Mouse (Mus musculus): ENCODE measurements around the gene Oaz1. TPM values are rescaled to one million over a fixed set of nuclear protein-coding genes. Genes with fewer than 3 reads are reported as not detected.

The Oaz1 gene
- polyA plus RNA-seq, 1 experiment from 2014 or later = 1,606 TPM

DNA sequence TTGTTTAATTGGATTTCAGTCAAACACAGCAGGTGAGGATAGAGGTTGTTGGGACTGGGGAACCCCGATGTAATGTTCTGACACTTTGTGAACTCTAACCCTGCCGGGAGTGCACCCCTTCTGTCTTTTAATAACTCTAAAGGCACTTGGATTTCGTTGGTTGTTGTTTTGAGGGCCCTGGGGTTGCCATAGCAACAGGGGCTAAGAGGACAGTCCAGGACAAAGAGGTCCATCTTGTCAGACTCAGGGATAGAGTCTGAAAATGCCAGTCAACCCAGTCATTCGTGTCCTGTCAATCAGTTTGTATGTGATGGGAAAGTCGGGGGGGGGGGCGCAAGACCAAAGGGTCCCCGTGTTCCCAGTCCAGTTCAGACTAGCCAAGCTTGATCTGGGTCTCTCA lies 6.4 kb downstream of the Oaz1 start:
- Histone ChIP-seq H3K36me3 (ENCODE audit: control insufficient read depth, insufficient read depth, low read length) (peaks cover 23% of the 10 kb centered on the region), H3K4me2 (ENCODE audit: low read depth, low read length) (no peak overlapping the region)
- WGBS = 53% methylated on average over 6 of the region's 7 CpGs

DNA sequence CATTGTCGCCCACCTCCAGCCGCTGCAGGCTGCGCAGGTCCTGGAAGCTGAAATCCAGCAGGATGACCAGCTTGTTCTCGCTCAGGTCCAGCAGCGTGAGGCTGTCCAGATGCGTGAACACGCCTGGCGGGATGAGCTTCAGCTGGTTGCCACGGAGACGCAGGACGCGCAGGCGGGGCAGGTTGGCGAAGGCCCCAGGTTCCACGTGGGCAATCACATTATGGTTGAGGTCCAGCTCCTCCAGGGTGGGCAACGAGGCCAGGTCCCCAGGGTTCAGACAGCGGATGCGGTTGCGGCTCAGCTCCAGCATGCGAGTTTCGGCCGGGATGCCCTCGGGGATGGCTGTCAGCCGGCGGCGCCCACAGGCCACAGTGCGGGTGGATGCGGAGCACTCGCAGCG lies 9.2 kb downstream of the Oaz1 start:
- Histone ChIP-seq H3K4me3 (ENCODE audit: low read depth, low read length) (no peak overlapping the region), H3K27ac (replicated peaks; ENCODE audit: low read depth, low read length) (no peak overlapping the region), H3K27me3 (replicated peaks; ENCODE audit: control insufficient read depth, insufficient read depth, low read length) (peaks cover 25% of the 10 kb centered on the region), H3K4me2 (ENCODE audit: low read depth, low read length) (no peak overlapping the region), H3K9ac (ENCODE audit: low read depth, low read length) (no peak overlapping the region), H3K4me1 (ENCODE audit: control insufficient read depth, insufficient read depth, low read length) (no peaks in the 10 kb centered on the region), H3K9me3 (ENCODE audit: control insufficient read depth, low read length) (peaks cover 7% of the 10 kb centered on the region; the same call in 1 of the 2 replicates), H3K36me3 (ENCODE audit: control insufficient read depth, insufficient read depth, low read length) (peaks cover 1% of the 10 kb centered on the region; the same call in 1 of the 2 replicates)
- no peak for DNase-seq (ENCODE audit: low spot score)
- WGBS = 59% methylated on average over 29 of the region's 30 CpGs
- ATAC-seq (ENCODE audit: low read depth) = no peak

More for the DNA sequence above, 6.4 kb downstream of the Oaz1 start:
- H3K4me3 ChIP-seq (ENCODE audit: low read depth, low read length) = no peak overlapping the region
- peaks cover 25% of the 10 kb centered on the region for H3K27me3 ChIP-seq (replicated peaks; ENCODE audit: control insufficient read depth, insufficient read depth, low read length)
- H3K4me1 ChIP-seq (ENCODE audit: control insufficient read depth, insufficient read depth, low read length) = peaks cover 3% of the 10 kb centered on the region; the same call in 1 of the 2 replicates
- no peak overlapping the region for H3K27ac ChIP-seq (replicated peaks; ENCODE audit: low read depth, low read length)
- peaks cover 7% of the 10 kb centered on the region; the same call in 1 of the 2 replicates for H3K9me3 ChIP-seq (ENCODE audit: control insufficient read depth, low read length)
- no peak overlapping the region for H3K9ac ChIP-seq (ENCODE audit: low read depth, low read length)
- DNase-seq (ENCODE audit: low spot score) (no peak), ATAC-seq (ENCODE audit: low read depth) (no peak)

DNA sequence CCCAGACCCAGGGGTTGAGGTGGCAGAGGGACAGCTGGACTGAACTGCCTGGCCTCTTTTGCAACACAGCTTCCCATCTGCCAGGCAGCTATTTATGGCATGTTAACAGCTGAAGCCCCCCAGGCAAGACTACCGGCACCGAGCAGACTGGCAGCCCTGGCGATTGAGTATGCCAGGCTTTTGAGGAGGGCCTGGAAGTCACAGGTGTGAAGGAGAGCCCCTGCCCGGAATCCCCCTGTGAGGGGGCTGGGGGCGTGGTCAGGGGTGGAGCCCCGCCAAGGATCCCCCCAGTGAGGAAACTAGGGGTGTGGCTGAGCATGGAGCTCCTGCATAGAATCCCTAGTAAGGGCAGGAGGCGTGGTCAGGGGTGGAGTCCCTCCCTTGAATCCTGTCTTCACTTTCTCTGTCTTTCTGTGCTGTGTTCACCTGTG lies 10.5 kb downstream of the Oaz1 start:
- ATAC-seq (ENCODE audit: low read depth) = no peak
- Histone ChIP-seq H3K4me1 (ENCODE audit: control insufficient read depth, insufficient read depth, low read length) (no peaks in the 10 kb centered on the region), H3K4me2 (ENCODE audit: low read depth, low read length) (no peak overlapping the region), H3K4me3 (ENCODE audit: low read depth, low read length) (no peak overlapping the region), H3K27ac (replicated peaks; ENCODE audit: low read depth, low read length) (no peak overlapping the region), H3K9me3 (ENCODE audit: control insufficient read depth, low read length) (peaks cover 7% of the 10 kb centered on the region; the same call in 1 of the 2 replicates), H3K27me3 (replicated peaks; ENCODE audit: control insufficient read depth, insufficient read depth, low read length) (peaks cover 25% of the 10 kb centered on the region), H3K36me3 (ENCODE audit: control insufficient read depth, insufficient read depth, low read length) (no peaks in the 10 kb centered on the region), H3K9ac (ENCODE audit: low read depth, low read length) (no peak overlapping the region)
- WGBS = 45% methylated on average over 7 of the region's 7 CpGs
- DNase-seq (ENCODE audit: low spot score) = peak; percentile 26

DNA sequence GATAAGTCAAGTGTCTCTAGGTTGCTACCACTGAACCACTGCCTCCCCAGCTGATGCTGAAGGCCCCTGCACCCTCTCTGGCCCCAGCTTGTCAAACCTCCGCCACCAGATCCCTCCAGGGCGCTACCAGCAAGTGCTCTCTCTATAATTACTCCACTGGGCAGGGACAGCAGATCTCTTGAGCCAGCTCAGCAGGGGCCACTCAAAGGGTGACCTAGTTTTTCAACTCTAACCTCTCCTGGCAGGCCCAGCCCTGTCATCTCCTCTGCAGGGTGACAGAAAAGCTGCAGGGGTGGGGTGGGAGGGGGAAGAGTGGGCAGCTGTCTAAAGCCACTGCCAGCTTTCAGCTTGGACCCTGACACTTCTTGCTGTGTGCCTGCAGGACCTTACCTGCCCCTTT lies 11.4 kb downstream of the Oaz1 start:
- peak; percentile 45 for ATAC-seq (ENCODE audit: low read depth)
- 0% methylated on average over 2 of the region's 2 CpGs for WGBS

DNA sequence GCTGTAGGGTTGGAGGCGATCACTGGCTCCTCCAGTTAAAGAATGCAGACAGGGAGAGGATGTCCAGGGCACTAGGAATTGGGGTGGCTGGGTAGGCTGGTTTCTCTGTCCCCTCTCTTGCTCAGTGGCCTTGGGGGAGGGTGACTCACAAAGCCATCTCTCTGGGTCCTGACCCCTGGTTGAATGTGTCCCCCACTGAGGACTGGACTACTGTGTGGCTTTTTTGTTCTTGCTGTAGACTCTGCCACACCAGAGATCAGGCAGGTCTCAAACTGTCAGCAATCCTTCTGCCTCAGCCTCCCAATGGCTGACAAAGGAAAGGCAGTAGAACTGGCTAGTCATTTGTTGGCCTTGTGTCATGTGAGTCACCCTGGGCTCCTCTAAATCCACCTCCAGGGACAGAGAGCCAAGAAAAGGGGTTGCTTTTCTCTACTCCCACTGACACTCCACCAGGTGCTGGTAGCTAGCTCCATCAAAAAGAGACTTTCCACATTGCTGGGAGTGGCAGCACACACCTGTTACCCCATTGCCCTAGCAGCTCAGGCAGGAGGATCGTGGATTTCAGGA lies 12.0 kb downstream of the Oaz1 start:
- Histone ChIP-seq H3K4me1 (ENCODE audit: control insufficient read depth, insufficient read depth, low read length) (no peaks in the 10 kb centered on the region), H3K27me3 (replicated peaks; ENCODE audit: control insufficient read depth, insufficient read depth, low read length) (peaks cover 38% of the 10 kb centered on the region), H3K27ac (replicated peaks; ENCODE audit: low read depth, low read length) (no peak overlapping the region), H3K4me2 (ENCODE audit: low read depth, low read length) (no peak overlapping the region), H3K36me3 (ENCODE audit: control insufficient read depth, insufficient read depth, low read length) (no peaks in the 10 kb centered on the region), H3K4me3 (ENCODE audit: low read depth, low read length) (no peak overlapping the region), H3K9me3 (ENCODE audit: control insufficient read depth, low read length) (peaks cover 7% of the 10 kb centered on the region; the same call in 1 of the 2 replicates), H3K9ac (ENCODE audit: low read depth, low read length) (no peak overlapping the region)
- DNase-seq (ENCODE audit: low spot score) = no peak
- no peak for ATAC-seq (ENCODE audit: low read depth)
- 54% methylated on average over 2 of the region's 2 CpGs for WGBS

More for the DNA sequence above, 11.4 kb downstream of the Oaz1 start:
- Histone ChIP-seq H3K4me3 (ENCODE audit: low read depth, low read length) (no peak overlapping the region), H3K9ac (ENCODE audit: low read depth, low read length) (no peak overlapping the region), H3K27me3 (replicated peaks; ENCODE audit: control insufficient read depth, insufficient read depth, low read length) (peaks cover 32% of the 10 kb centered on the region), H3K36me3 (ENCODE audit: control insufficient read depth, insufficient read depth, low read length) (no peaks in the 10 kb centered on the region), H3K27ac (replicated peaks; ENCODE audit: low read depth, low read length) (no peak overlapping the region), H3K4me2 (ENCODE audit: low read depth, low read length) (no peak overlapping the region), H3K4me1 (ENCODE audit: control insufficient read depth, insufficient read depth, low read length) (no peaks in the 10 kb centered on the region), H3K9me3 (ENCODE audit: control insufficient read depth, low read length) (peaks cover 7% of the 10 kb centered on the region; the same call in 1 of the 2 replicates)
- DNase-seq (ENCODE audit: low spot score) = no peak

DNA sequence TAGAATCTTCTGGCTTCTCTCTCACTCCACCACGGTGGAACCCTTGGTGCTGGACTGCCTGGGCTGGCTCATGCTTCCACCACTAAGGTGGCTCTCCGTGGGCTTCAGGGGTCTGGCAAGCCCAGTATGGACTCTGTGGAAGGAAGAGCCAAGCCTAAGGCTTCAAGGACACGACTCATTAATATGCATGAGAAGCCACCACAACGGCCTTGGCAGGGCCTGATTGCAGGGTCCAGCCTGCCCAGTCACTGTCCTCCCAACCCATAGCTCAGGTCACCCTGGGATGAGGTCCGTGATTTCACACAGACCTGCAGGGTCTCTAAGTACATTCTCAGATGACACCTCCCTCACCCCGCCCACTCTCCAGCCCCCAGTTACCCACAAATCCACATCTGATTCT lies 13.4 kb downstream of the Oaz1 start:
- WGBS = 68% methylated on average over 6 of the region's 6 CpGs
- Histone ChIP-seq H3K27me3 (replicated peaks; ENCODE audit: control insufficient read depth, insufficient read depth, low read length) (peaks cover 44% of the 10 kb centered on the region), H3K4me3 (ENCODE audit: low read depth, low read length) (no peak overlapping the region), H3K9ac (ENCODE audit: low read depth, low read length) (no peak overlapping the region), H3K27ac (replicated peaks; ENCODE audit: low read depth, low read length) (no peak overlapping the region), H3K36me3 (ENCODE audit: control insufficient read depth, insufficient read depth, low read length) (no peaks in the 10 kb centered on the region), H3K4me2 (ENCODE audit: low read depth, low read length) (no peak overlapping the region), H3K4me1 (ENCODE audit: control insufficient read depth, insufficient read depth, low read length) (no peaks in the 10 kb centered on the region), H3K9me3 (ENCODE audit: control insufficient read depth, low read length) (peaks cover 1% of the 10 kb centered on the region; the same call in 1 of the 2 replicates)
- ATAC-seq (ENCODE audit: low read depth) = no peak
- no peak for DNase-seq (ENCODE audit: low spot score)

DNA sequence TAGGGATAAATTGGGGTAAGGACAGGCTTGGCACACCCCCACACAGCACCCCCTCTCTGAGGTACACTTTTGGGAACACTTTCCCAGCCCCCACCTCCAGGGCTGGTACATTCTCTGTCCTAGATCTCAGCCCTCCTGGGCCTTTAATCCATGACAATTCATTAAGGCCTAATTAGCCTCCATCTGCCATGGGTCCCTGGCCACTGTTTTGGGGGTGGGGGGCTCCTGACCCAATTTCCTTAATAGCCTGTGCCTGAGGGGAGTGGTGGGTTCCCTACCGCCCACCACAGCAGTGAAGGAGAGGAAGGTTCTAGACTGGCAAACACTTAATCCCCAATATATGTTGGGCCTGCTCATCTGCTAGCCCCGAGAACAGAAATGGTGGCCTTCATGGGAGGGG lies 15.2 kb downstream of the Oaz1 start:
- no peak overlapping the region for H3K27ac ChIP-seq (replicated peaks; ENCODE audit: low read depth, low read length)
- H3K36me3 ChIP-seq (ENCODE audit: control insufficient read depth, insufficient read depth, low read length) = no peaks in the 10 kb centered on the region
- no peak for ATAC-seq (ENCODE audit: low read depth)
- H3K9me3 ChIP-seq (ENCODE audit: control insufficient read depth, low read length) = no peaks in the 10 kb centered on the region
- H3K4me3 ChIP-seq (ENCODE audit: low read depth, low read length) = no peak overlapping the region
- peaks cover 37% of the 10 kb centered on the region for H3K27me3 ChIP-seq (replicated peaks; ENCODE audit: control insufficient read depth, insufficient read depth, low read length)
- DNase-seq (ENCODE audit: low spot score) = no peak
- H3K9ac ChIP-seq (ENCODE audit: low read depth, low read length) = no peak overlapping the region
- WGBS = 93% methylated on average over 2 of the region's 2 CpGs
- H3K4me2 ChIP-seq (ENCODE audit: low read depth, low read length) = no peak overlapping the region
- H3K4me1 ChIP-seq (ENCODE audit: control insufficient read depth, insufficient read depth, low read length) = no peaks in the 10 kb centered on the region

DNA sequence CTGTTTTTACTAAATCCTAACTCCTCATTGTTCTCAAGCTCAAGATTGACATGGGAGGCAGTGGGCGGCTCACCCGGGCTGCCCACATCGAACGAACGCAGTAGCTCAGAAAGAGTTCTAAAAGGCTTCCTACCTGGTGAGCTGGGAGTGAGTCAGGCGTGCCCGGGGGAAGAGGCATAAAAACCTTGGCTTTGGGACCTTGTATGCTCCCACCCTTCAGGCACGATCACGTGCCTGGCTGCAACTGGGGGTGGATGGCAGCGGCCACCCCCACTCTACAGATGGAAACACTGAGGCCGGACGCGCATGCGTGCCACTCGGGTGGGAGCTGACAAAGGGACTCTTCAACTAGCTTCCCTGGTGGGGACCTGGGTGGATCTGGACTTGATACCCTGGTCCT lies 15.9 kb downstream of the Oaz1 start:
- DNase-seq (ENCODE audit: low spot score) = no peak
- H3K27ac ChIP-seq (replicated peaks; ENCODE audit: low read depth, low read length) = no peak overlapping the region
- no peaks in the 10 kb centered on the region for H3K9me3 ChIP-seq (ENCODE audit: control insufficient read depth, low read length)
- peaks cover 37% of the 10 kb centered on the region for H3K27me3 ChIP-seq (replicated peaks; ENCODE audit: control insufficient read depth, insufficient read depth, low read length)
- H3K36me3 ChIP-seq (ENCODE audit: control insufficient read depth, insufficient read depth, low read length) = no peaks in the 10 kb centered on the region
- no peak for ATAC-seq (ENCODE audit: low read depth)
- H3K9ac ChIP-seq (ENCODE audit: low read depth, low read length) = no peak overlapping the region
- H3K4me3 ChIP-seq (ENCODE audit: low read depth, low read length) = no peak overlapping the region
- H3K4me2 ChIP-seq (ENCODE audit: low read depth, low read length) = no peak overlapping the region
- H3K4me1 ChIP-seq (ENCODE audit: control insufficient read depth, insufficient read depth, low read length) = no peaks in the 10 kb centered on the region
- WGBS = 78% methylated on average over 15 of the region's 15 CpGs
